Mouse (Mus musculus): ENCODE data around the gene Zfp651. TPM values are rescaled to one million over a fixed set of nuclear protein-coding genes. Genes with fewer than 3 reads are reported as not detected.
A peak's percentile ranks its signal among the peaks of the same experiment; 100 is the strongest.

Zfp651 gene
- polyA plus RNA-seq, 1 experiment from 2014 or later: 20.6 TPM

GRCm38 (mm10) chr9:121740490-121740889, 18.6 kb upstream of the Zfp651 start:
- no peaks in the 10 kb centered on the region for H3K9me3 ChIP-seq (ENCODE audit: control insufficient read depth, low read length)
- no peaks in the 10 kb centered on the region for H3K4me1 ChIP-seq (ENCODE audit: control insufficient read depth, insufficient read depth, low read length)
- no peak overlapping the region for H3K27ac ChIP-seq (replicated peaks; ENCODE audit: low read depth, low read length)
- DNase-seq (ENCODE audit: low spot score) (no peak), ATAC-seq (ENCODE audit: low read depth) (no peak)
- no peak overlapping the region for H3K9ac ChIP-seq (ENCODE audit: low read depth, low read length)
- no peaks in the 10 kb centered on the region for H3K27me3 ChIP-seq (replicated peaks; ENCODE audit: control insufficient read depth, insufficient read depth, low read length)
- peaks cover 70% of the 10 kb centered on the region for H3K36me3 ChIP-seq (ENCODE audit: control insufficient read depth, insufficient read depth, low read length)
- WGBS: 87% methylated on average over 6 of the region's 6 CpGs
- no peak overlapping the region for H3K4me3 ChIP-seq (ENCODE audit: low read depth, low read length)
- H3K4me2 ChIP-seq (ENCODE audit: low read depth, low read length): no peak overlapping the region

- Histone ChIP-seq H3K4me3 (ENCODE audit: low read depth, low read length) (no peak overlapping the region), H3K9ac (ENCODE audit: low read depth, low read length) (no peak overlapping the region), H3K27ac (replicated peaks; ENCODE audit: low read depth, low read length) (no peak overlapping the region), H3K9me3 (ENCODE audit: control insufficient read depth, low read length) (no peaks in the 10 kb centered on the region), H3K4me2 (ENCODE audit: low read depth, low read length) (no peak overlapping the region), H3K27me3 (replicated peaks; ENCODE audit: control insufficient read depth, insufficient read depth, low read length) (no peaks in the 10 kb centered on the region), H3K36me3 (ENCODE audit: control insufficient read depth, insufficient read depth, low read length) (peaks cover 70% of the 10 kb centered on the region), H3K4me1 (ENCODE audit: control insufficient read depth, insufficient read depth, low read length) (no peaks in the 10 kb centered on the region)
- no peak for DNase-seq (ENCODE audit: low spot score)
- ATAC-seq (ENCODE audit: low read depth): no peak
- WGBS: 89% methylated on average over 3 of the region's 3 CpGs
These were observed 18.0 kb upstream of the Zfp651 start for GRCm38 (mm10) chr9:121741168-121741567.

- H3K36me3 ChIP-seq (ENCODE audit: control insufficient read depth, insufficient read depth, low read length): peaks cover 86% of the 10 kb centered on the region
- no peaks in the 10 kb centered on the region for H3K27me3 ChIP-seq (replicated peaks; ENCODE audit: control insufficient read depth, insufficient read depth, low read length)
- DNase-seq (ENCODE audit: low spot score): no peak
- H3K4me2 ChIP-seq (ENCODE audit: low read depth, low read length): no peak overlapping the region
- no peak overlapping the region for H3K27ac ChIP-seq (replicated peaks; ENCODE audit: low read depth, low read length)
- H3K9ac ChIP-seq (ENCODE audit: low read depth, low read length): no peak overlapping the region
- WGBS: 91% methylated on average over 8 of the region's 8 CpGs
- H3K9me3 ChIP-seq (ENCODE audit: control insufficient read depth, low read length): no peaks in the 10 kb centered on the region
- H3K4me3 ChIP-seq (ENCODE audit: low read depth, low read length): no peak overlapping the region
- no peaks in the 10 kb centered on the region for H3K4me1 ChIP-seq (ENCODE audit: control insufficient read depth, insufficient read depth, low read length)
- ATAC-seq (ENCODE audit: low read depth): no peak
These were observed 15.1 kb upstream of the Zfp651 start for GRCm38 (mm10) chr9:121744051-121744450.

GRCm38 (mm10) chr9:121752774-121753173, 6.4 kb upstream of the Zfp651 start:
- no peaks in the 10 kb centered on the region for H3K27me3 ChIP-seq (replicated peaks; ENCODE audit: control insufficient read depth, insufficient read depth, low read length)
- no peak overlapping the region for H3K9ac ChIP-seq (ENCODE audit: low read depth, low read length)
- no peak for DNase-seq (ENCODE audit: low spot score)
- H3K9me3 ChIP-seq (ENCODE audit: control insufficient read depth, low read length): no peaks in the 10 kb centered on the region
- H3K36me3 ChIP-seq (ENCODE audit: control insufficient read depth, insufficient read depth, low read length): peaks cover 93% of the 10 kb centered on the region
- no peak overlapping the region for H3K4me2 ChIP-seq (ENCODE audit: low read depth, low read length)
- H3K4me3 ChIP-seq (ENCODE audit: low read depth, low read length): no peak overlapping the region
- H3K4me1 ChIP-seq (ENCODE audit: control insufficient read depth, insufficient read depth, low read length): peaks cover 9% of the 10 kb centered on the region
- H3K27ac ChIP-seq (replicated peaks; ENCODE audit: low read depth, low read length): no peak overlapping the region
- no peak for ATAC-seq (ENCODE audit: low read depth)
- 96% methylated on average over 9 of the region's 9 CpGs for WGBS

DNA sequence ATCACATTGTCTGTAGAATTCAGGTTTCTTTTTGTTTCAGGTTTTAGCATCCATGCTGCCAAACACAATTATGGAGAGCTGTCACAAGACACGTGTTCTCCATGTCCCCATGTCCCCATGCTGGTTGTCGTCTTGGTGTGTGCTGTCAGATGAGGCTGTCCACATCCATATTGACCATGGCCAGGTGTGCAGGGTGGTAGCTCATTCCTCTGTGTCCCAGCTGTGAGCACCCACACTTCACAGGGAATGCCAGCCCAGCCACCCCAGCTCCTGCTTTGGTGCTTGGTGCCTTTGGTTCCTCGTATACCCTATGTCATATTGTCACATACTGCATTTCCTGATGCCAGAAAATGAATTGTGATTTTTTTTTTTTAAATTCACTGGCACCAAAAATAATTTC, 4.5 kb upstream of the Zfp651 start:
- Histone ChIP-seq H3K36me3 (ENCODE audit: control insufficient read depth, insufficient read depth, low read length) (peaks cover 74% of the 10 kb centered on the region), H3K4me2 (ENCODE audit: low read depth, low read length) (no peak overlapping the region), H3K27me3 (replicated peaks; ENCODE audit: control insufficient read depth, insufficient read depth, low read length) (no peaks in the 10 kb centered on the region), H3K27ac (replicated peaks; ENCODE audit: low read depth, low read length) (no peak overlapping the region), H3K9ac (ENCODE audit: low read depth, low read length) (no peak overlapping the region), H3K4me1 (ENCODE audit: control insufficient read depth, insufficient read depth, low read length) (peaks cover 20% of the 10 kb centered on the region), H3K9me3 (ENCODE audit: control insufficient read depth, low read length) (no peaks in the 10 kb centered on the region), H3K4me3 (ENCODE audit: low read depth, low read length) (no peak overlapping the region)
- DNase-seq (ENCODE audit: low spot score) (no peak), ATAC-seq (ENCODE audit: low read depth) (no peak)
- WGBS: 93% methylated on average over 3 of the region's 3 CpGs

GRCm38 (mm10) chr9:121756785-121757184, 2.3 kb upstream of the Zfp651 start:
- no peak for ATAC-seq (ENCODE audit: low read depth)
- Histone ChIP-seq H3K9me3 (ENCODE audit: control insufficient read depth, low read length) (no peaks in the 10 kb centered on the region), H3K27me3 (replicated peaks; ENCODE audit: control insufficient read depth, insufficient read depth, low read length) (no peaks in the 10 kb centered on the region), H3K36me3 (ENCODE audit: control insufficient read depth, insufficient read depth, low read length) (peaks cover 52% of the 10 kb centered on the region), H3K27ac (replicated peaks; ENCODE audit: low read depth, low read length) (peak overlapping the region; percentile 95), H3K4me3 (ENCODE audit: low read depth, low read length) (no peak overlapping the region), H3K9ac (ENCODE audit: low read depth, low read length) (no peak overlapping the region), H3K4me1 (ENCODE audit: control insufficient read depth, insufficient read depth, low read length) (peaks cover 30% of the 10 kb centered on the region), H3K4me2 (ENCODE audit: low read depth, low read length) (no peak overlapping the region)
- WGBS: 84% methylated on average over 3 of the region's 3 CpGs
- no peak for DNase-seq (ENCODE audit: low spot score)

GRCm38 (mm10) chr9:121757432-121757831, 1.7 kb upstream of the Zfp651 start:
- Histone ChIP-seq H3K4me2 (ENCODE audit: low read depth, low read length) (peak overlapping the region; percentile 86), H3K4me1 (ENCODE audit: control insufficient read depth, insufficient read depth, low read length) (peaks cover 30% of the 10 kb centered on the region), H3K9me3 (ENCODE audit: control insufficient read depth, low read length) (no peaks in the 10 kb centered on the region), H3K27ac (replicated peaks; ENCODE audit: low read depth, low read length) (peak overlapping the region; percentile 95), H3K36me3 (ENCODE audit: control insufficient read depth, insufficient read depth, low read length) (peaks cover 46% of the 10 kb centered on the region), H3K4me3 (ENCODE audit: low read depth, low read length) (no peak overlapping the region), H3K27me3 (replicated peaks; ENCODE audit: control insufficient read depth, insufficient read depth, low read length) (no peaks in the 10 kb centered on the region), H3K9ac (ENCODE audit: low read depth, low read length) (peak overlapping the region; percentile 30; the same call in 1 of the 2 replicates)
- 25% methylated on average over 3 of the region's 3 CpGs for WGBS
- ATAC-seq (ENCODE audit: low read depth) (no peak), DNase-seq (ENCODE audit: low spot score) (peak; percentile 78)

- Histone ChIP-seq H3K4me1 (ENCODE audit: control insufficient read depth, insufficient read depth, low read length) (peaks cover 30% of the 10 kb centered on the region), H3K9me3 (ENCODE audit: control insufficient read depth, low read length) (no peaks in the 10 kb centered on the region), H3K27me3 (replicated peaks; ENCODE audit: control insufficient read depth, insufficient read depth, low read length) (no peaks in the 10 kb centered on the region), H3K36me3 (ENCODE audit: control insufficient read depth, insufficient read depth, low read length) (peaks cover 47% of the 10 kb centered on the region), H3K4me3 (ENCODE audit: low read depth, low read length) (peak overlapping the region; percentile 94), H3K4me2 (ENCODE audit: low read depth, low read length) (peak overlapping the region; percentile 86), H3K27ac (replicated peaks; ENCODE audit: low read depth, low read length) (peak overlapping the region; percentile 95), H3K9ac (ENCODE audit: low read depth, low read length) (peak overlapping the region; percentile 95)
- 31% methylated on average over 10 of the region's 10 CpGs for WGBS
- ATAC-seq (ENCODE audit: low read depth): peak; percentile 48
- DNase-seq (ENCODE audit: low spot score): peak; percentile 89
These were observed 1.0 kb upstream of the Zfp651 start for GRCm38 (mm10) chr9:121757835-121758814.

Data from embryonic facial prominence, embryonic 14.5 days (tissue).